Mouse (Mus musculus): ENCODE measurements around the gene Cybrd1. TPM values are rescaled to one million over a fixed set of nuclear protein-coding genes. Genes with fewer than 3 reads are reported as not detected.
A peak's percentile ranks its signal among the peaks of the same experiment; 100 is the strongest.

Gene Cybrd1
- polyA plus RNA-seq, 1 experiment from 2014 or later = 1.5 TPM

GRCm38 (mm10) chr2:71159576-71160306, 42.0 kb downstream of the Cybrd1 start:
- H3K27ac ChIP-seq (replicated peaks) = peak overlapping the region; percentile 67
- H3K27me3 ChIP-seq = no peaks in the 10 kb centered on the region
- H3K9ac ChIP-seq (replicated peaks) = peak overlapping the region; percentile 19; the same call in 1 of the 2 replicates
- WGBS = 66% methylated on average over 16 of the region's 16 CpGs
- H3K9me3 ChIP-seq = no peaks in the 10 kb centered on the region
- H3K4me1 ChIP-seq = peaks cover 24% of the 10 kb centered on the region
- H3K36me3 ChIP-seq = no peaks in the 10 kb centered on the region
- peak overlapping the region; percentile 21 for H3K4me3 ChIP-seq
- ATAC-seq (replicated peaks) = peak; percentile 15; the same call in 1 of the 2 replicates
- H3K4me2 ChIP-seq (replicated peaks) = peak overlapping the region; percentile 38

DNA sequence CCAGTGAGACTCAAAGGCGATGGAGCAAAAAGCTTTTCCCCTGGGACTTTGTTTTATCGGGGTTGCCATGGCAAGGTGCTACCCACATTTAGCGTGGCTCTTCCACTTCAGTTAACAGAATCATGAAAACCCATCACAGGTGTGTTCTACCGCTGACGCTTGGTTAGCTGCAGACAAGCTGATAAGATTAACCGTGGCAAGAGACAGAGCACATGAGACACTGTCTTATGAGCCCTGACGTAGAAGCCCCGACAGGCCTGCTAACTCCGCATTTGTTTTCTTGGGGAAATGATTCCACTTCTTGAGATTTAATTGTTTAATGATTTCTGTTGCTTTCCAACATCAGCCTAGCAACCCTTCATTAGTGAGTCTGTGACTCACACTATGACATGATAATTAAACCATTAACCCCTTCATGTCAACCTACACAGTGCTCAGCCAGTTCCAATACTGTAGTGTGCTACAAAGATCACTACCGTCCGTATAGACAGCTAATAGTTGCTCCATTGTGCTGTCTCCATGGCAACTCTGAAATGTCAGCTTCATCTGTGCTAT, 42.7 kb downstream of the Cybrd1 start:
- ATAC-seq (replicated peaks) = peak; percentile 87
- H3K9ac ChIP-seq (replicated peaks) = peak overlapping the region; percentile 19; the same call in 1 of the 2 replicates
- H3K4me3 ChIP-seq = peak overlapping the region; percentile 21
- WGBS = 11% methylated on average over 11 of the region's 11 CpGs
- H3K27ac ChIP-seq (replicated peaks) = peak overlapping the region; percentile 67
- peaks cover 24% of the 10 kb centered on the region for H3K4me1 ChIP-seq
- no peaks in the 10 kb centered on the region for H3K36me3 ChIP-seq
- peak overlapping the region; percentile 38 for H3K4me2 ChIP-seq (replicated peaks)
- H3K9me3 ChIP-seq = no peaks in the 10 kb centered on the region
- H3K27me3 ChIP-seq = no peaks in the 10 kb centered on the region

DNA sequence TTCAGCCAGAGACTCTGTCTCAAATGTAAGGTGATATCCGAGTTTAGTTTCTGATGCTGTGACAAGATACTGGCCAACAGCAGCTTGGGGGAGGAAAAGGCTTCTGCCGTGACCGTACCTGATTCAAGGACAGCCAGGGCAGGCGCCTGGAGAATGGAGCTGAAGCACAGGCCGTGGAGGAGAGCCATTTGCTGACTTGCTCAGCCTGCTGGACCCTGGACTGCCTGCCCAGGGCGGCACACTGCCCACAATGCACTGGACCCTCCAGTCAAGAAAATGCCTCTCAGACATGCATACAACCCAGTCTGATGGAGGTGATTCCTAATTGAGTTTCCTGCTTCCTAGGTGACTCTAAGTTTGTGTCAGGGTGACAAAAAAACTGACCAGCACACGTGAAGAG, 43.8 kb downstream of the Cybrd1 start:
- no peak overlapping the region for H3K9ac ChIP-seq (replicated peaks)
- H3K4me1 ChIP-seq = peaks cover 22% of the 10 kb centered on the region
- WGBS = 90% methylated on average over 7 of the region's 7 CpGs
- ATAC-seq (replicated peaks) = no peak
- no peaks in the 10 kb centered on the region for H3K36me3 ChIP-seq
- no peaks in the 10 kb centered on the region for H3K9me3 ChIP-seq
- H3K27me3 ChIP-seq = no peaks in the 10 kb centered on the region
- no peak overlapping the region for H3K4me2 ChIP-seq (replicated peaks)
- no peak overlapping the region for H3K27ac ChIP-seq (replicated peaks)
- no peak overlapping the region for H3K4me3 ChIP-seq

- H3K9me3 ChIP-seq = no peaks in the 10 kb centered on the region
- H3K27me3 ChIP-seq = no peaks in the 10 kb centered on the region
- no peak overlapping the region for H3K4me2 ChIP-seq (replicated peaks)
- no peak overlapping the region for H3K27ac ChIP-seq (replicated peaks)
- no peaks in the 10 kb centered on the region for H3K36me3 ChIP-seq
- ATAC-seq (replicated peaks) = no peak
- peaks cover 22% of the 10 kb centered on the region for H3K4me1 ChIP-seq
- no peak overlapping the region for H3K4me3 ChIP-seq
- WGBS = 76% methylated on average over 25 of the region's 25 CpGs
- no peak overlapping the region for H3K9ac ChIP-seq (replicated peaks)
Observed at GRCm38 (mm10) chr2:71162831-71163621, 45.3 kb downstream of the Cybrd1 start.

- Histone ChIP-seq H3K36me3 (no peaks in the 10 kb centered on the region), H3K9me3 (no peaks in the 10 kb centered on the region), H3K9ac (replicated peaks) (no peak overlapping the region), H3K4me1 (peaks cover 15% of the 10 kb centered on the region; the same call in 1 of the 2 replicates), H3K4me3 (no peak overlapping the region), H3K27me3 (no peaks in the 10 kb centered on the region), H3K27ac (replicated peaks) (no peak overlapping the region), H3K4me2 (replicated peaks) (no peak overlapping the region)
- WGBS = 85% methylated on average over 4 of the region's 4 CpGs
- no peak for ATAC-seq (replicated peaks)
Observed at GRCm38 (mm10) chr2:71167211-71167610, 49.5 kb downstream of the Cybrd1 start.

GRCm38 (mm10) chr2:71168461-71169021, 50.8 kb downstream of the Cybrd1 start:
- Histone ChIP-seq H3K9ac (replicated peaks) (no peak overlapping the region), H3K27me3 (no peaks in the 10 kb centered on the region), H3K27ac (replicated peaks) (peak overlapping the region; percentile 29; the same call in 1 of the 2 replicates), H3K4me2 (replicated peaks) (no peak overlapping the region), H3K36me3 (no peaks in the 10 kb centered on the region), H3K4me1 (peaks cover 8% of the 10 kb centered on the region; the same call in 1 of the 2 replicates), H3K9me3 (no peaks in the 10 kb centered on the region), H3K4me3 (no peak overlapping the region)
- 13% methylated on average over 10 of the region's 10 CpGs for WGBS
- ATAC-seq (replicated peaks) = no peak

- H3K27ac ChIP-seq (replicated peaks) = no peak overlapping the region
- ATAC-seq (replicated peaks) = no peak
- no peak overlapping the region for H3K4me3 ChIP-seq
- H3K9me3 ChIP-seq = no peaks in the 10 kb centered on the region
- no peaks in the 10 kb centered on the region for H3K36me3 ChIP-seq
- H3K27me3 ChIP-seq = no peaks in the 10 kb centered on the region
- no peak overlapping the region for H3K9ac ChIP-seq (replicated peaks)
- WGBS = 53% methylated on average over 3 of the region's 3 CpGs
- no peak overlapping the region for H3K4me2 ChIP-seq (replicated peaks)
- H3K4me1 ChIP-seq = peaks cover 10% of the 10 kb centered on the region; the same call in 1 of the 2 replicates
Observed at GRCm38 (mm10) chr2:71173031-71173430, 55.3 kb downstream of the Cybrd1 start.

DNA sequence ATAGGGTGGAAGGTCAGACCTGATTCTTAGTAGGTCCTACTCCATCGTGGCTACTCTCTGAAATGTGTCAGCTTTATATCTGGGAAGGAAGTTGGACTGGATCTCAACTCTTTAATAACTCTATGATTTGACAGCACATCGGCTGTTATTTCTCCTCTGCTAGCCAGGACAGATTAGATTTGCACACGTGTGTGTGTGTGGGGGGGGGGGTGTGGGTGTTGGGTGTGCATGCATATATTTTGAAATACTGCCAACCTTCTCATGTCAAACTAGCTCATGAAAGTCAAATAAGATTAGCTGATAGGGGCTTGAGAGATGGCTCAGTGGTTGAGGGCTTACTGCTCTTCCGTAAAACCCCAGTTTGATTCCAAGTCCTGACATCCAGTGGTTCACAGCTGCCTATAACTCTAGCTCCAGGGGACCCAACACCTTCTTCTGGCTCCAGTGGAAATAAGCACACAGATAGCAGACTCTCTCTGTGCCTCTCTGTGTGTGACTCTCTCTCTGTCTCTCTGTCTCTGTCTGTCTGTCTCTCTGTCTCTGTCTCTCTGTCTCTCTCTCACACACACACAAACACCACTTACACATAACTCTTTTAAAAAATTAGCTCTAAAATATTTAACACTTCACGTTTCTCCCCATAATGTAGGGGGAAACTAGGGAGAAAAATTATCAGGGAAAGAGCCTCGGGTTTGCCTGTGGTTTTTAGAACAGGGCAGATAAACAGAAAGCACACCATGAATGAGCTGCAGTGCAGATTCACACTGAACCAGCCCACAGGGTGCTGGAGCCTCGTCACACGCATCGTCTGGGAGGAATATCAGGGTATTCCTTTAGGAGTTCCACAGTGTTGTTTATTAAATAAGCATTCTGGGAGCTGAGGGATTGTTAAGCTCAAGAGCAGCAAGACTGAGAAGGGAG, 58.9 kb downstream of the Cybrd1 start:
- H3K27me3 ChIP-seq = no peaks in the 10 kb centered on the region
- H3K4me2 ChIP-seq (replicated peaks) = no peak overlapping the region
- whole genome bisulfite sequencing = 60% methylated on average over 9 of the region's 9 CpGs
- H3K4me3 ChIP-seq = no peak overlapping the region
- no peak overlapping the region; the same call in 1 of the 2 replicates for H3K27ac ChIP-seq (replicated peaks)
- H3K4me1 ChIP-seq = peaks cover 3% of the 10 kb centered on the region; the same call in 1 of the 2 replicates
- H3K9me3 ChIP-seq = no peaks in the 10 kb centered on the region
- ATAC-seq (replicated peaks) = no peak
- H3K36me3 ChIP-seq = no peaks in the 10 kb centered on the region
- H3K9ac ChIP-seq (replicated peaks) = no peak overlapping the region

GRCm38 (mm10) chr2:71177250-71177615, 59.5 kb downstream of the Cybrd1 start:
- Histone ChIP-seq H3K4me3 (no peak overlapping the region), H3K36me3 (no peaks in the 10 kb centered on the region), H3K27me3 (no peaks in the 10 kb centered on the region), H3K9ac (replicated peaks) (no peak overlapping the region), H3K4me2 (replicated peaks) (no peak overlapping the region), H3K27ac (replicated peaks) (no peak overlapping the region; the same call in 1 of the 2 replicates), H3K4me1 (peaks cover 3% of the 10 kb centered on the region; the same call in 1 of the 2 replicates), H3K9me3 (no peaks in the 10 kb centered on the region)
- WGBS = 81% methylated on average over 1 of the region's 1 CpGs
- no peak for ATAC-seq (replicated peaks)

- Histone ChIP-seq H3K36me3 (no peaks in the 10 kb centered on the region), H3K4me3 (no peak overlapping the region), H3K4me2 (replicated peaks) (no peak overlapping the region), H3K4me1 (peaks cover 3% of the 10 kb centered on the region; the same call in 1 of the 2 replicates), H3K9me3 (no peaks in the 10 kb centered on the region), H3K9ac (replicated peaks) (no peak overlapping the region), H3K27ac (replicated peaks) (no peak overlapping the region), H3K27me3 (no peaks in the 10 kb centered on the region)
- WGBS = 90% methylated on average over 1 of the region's 1 CpGs
- ATAC-seq (replicated peaks) = no peak
Observed at GRCm38 (mm10) chr2:71177760-71178159, 60.0 kb downstream of the Cybrd1 start.

GRCm38 (mm10) chr2:71179716-71180115, 62.0 kb downstream of the Cybrd1 start:
- WGBS = 93% methylated on average over 10 of the region's 10 CpGs
- Histone ChIP-seq H3K9me3 (no peaks in the 10 kb centered on the region), H3K9ac (replicated peaks) (no peak overlapping the region), H3K27ac (replicated peaks) (no peak overlapping the region), H3K4me2 (replicated peaks) (no peak overlapping the region), H3K4me1 (peaks cover 3% of the 10 kb centered on the region; the same call in 1 of the 2 replicates), H3K27me3 (no peaks in the 10 kb centered on the region), H3K36me3 (no peaks in the 10 kb centered on the region), H3K4me3 (no peak overlapping the region)
- ATAC-seq (replicated peaks) = no peak

All from forebrain, embryonic 15.5 days (tissue).